Mouse (Mus musculus) layer of hippocampus, adult 2 months (tissue): ENCODE data around the gene Tnn. TPM values are rescaled to one million over a fixed set of nuclear protein-coding genes. Genes with fewer than 3 reads are reported as not detected.

Source experiments
- DNase-seq, 2 experiments: peaks; one replicate each; pipeline ENCODE4 v3.0.0; 2022; ENCODE audit warnings: low spot score in 2 of 2
- H3K27ac ChIP-seq: fragments of 200-600 bp; 2 replicates; pipeline ENCODE4 v1.8.1; 2022
- H3K4me3 ChIP-seq: fragments of 200-600 bp; 2 replicates; pipeline ENCODE4 v1.8.1; 2022; ENCODE audit warnings: mild to moderate bottlenecking
- CTCF ChIP-seq: fragments of 200-600 bp; conservative IDR thresholded peaks from 2 replicates; pipeline ENCODE4 v1.8.1; 2022; ENCODE audit warnings: antibody characterized with exemption, mild to moderate bottlenecking, moderate library complexity
- long read RNA-seq, 2 experiments: library from polyadenylated mRNA; stranded (forward); transcript quantifications; one replicate each; pipeline ENCODE4 v2.0.0; 2021; ENCODE audit warnings: borderline mapping rate in 2 of 2
- total RNA-seq, 2 experiments: library from RNA; stranded (reverse); gene quantifications; 2 replicates each; pipeline ENCODE4 v1.2.3; 2021

Gene Tnn
- total RNA-seq = under 1 TPM in 1 of 2 experiments, not detected in 1; 0.10 TPM
- long read RNA-seq, experiment 1 = 0 reads
- long read RNA-seq, experiment 2 = 0 reads

GRCm38 (mm10) chr1:160153480-160153879 lies at the start of gene Tnn:
TSS of gene Tnn (minus strand) at chr1:160153580.
- no peak within 1 kb of the TSS for H3K27ac ChIP-seq
- no peak for DNase-seq
- no peak for TF ChIP-seq CTCF

GRCm38 (mm10) chr1:160195337-160195663 lies 41.9 kb upstream of the Tnn start:
- Histone ChIP-seq H3K27ac (peak overlapping the region; percentile 92), H3K4me3 (peak overlapping the region; percentile 95)
- no peak for TF ChIP-seq CTCF
- DNase-seq = no peak

More at GRCm38 (mm10) chr1:160153480-160153879, at the start of gene Tnn:
- H3K4me3 ChIP-seq = no peak within 1 kb of the TSS

GRCm38 (mm10) chr1:160194529-160195336 lies 41.4 kb upstream of the Tnn start, which contains the start of gene Mrps14:
TSS of gene Mrps14 (plus strand) at chr1:160195215.
- TF ChIP-seq CTCF = peak; percentile 91
- H3K27ac ChIP-seq = peak within 1 kb of the TSS; percentile 92
- H3K4me3 ChIP-seq = peak within 1 kb of the TSS; percentile 95
- DNase-seq = peak; percentile 97 to 99

- DNase-seq = peak; percentile 42 to 52
- peak; percentile 84 for TF ChIP-seq CTCF
- Histone ChIP-seq H3K27ac (0 out of 2 replicates have a peak overlapping the region, but pooled peaks have one; percentile 43), H3K4me3 (no peak overlapping the region)
Measured at GRCm38 (mm10) chr1:160184506-160184905, 31.1 kb upstream of the Tnn start.

GRCm38 (mm10) chr1:160181216-160181615 lies 27.8 kb upstream of the Tnn start:
- no peak for TF ChIP-seq CTCF
- H3K27ac ChIP-seq = no peak overlapping the region
- H3K4me3 ChIP-seq = no peak overlapping the region
- DNase-seq = no peak

GRCm38 (mm10) chr1:160176903-160177302 lies 23.5 kb upstream of the Tnn start:
- Histone ChIP-seq H3K4me3 (no peak overlapping the region), H3K27ac (no peak overlapping the region)
- no peak for DNase-seq
- TF ChIP-seq CTCF = no peak

GRCm38 (mm10) chr1:160166600-160166999 lies 13.2 kb upstream of the Tnn start:
- no peak overlapping the region for H3K4me3 ChIP-seq
- no peak for TF ChIP-seq CTCF
- no peak overlapping the region for H3K27ac ChIP-seq
- DNase-seq = no peak

GRCm38 (mm10) chr1:160158190-160158589 lies 4.8 kb upstream of the Tnn start:
- Histone ChIP-seq H3K27ac (no peak overlapping the region), H3K4me3 (no peak overlapping the region)
- no peak for DNase-seq
- no peak for TF ChIP-seq CTCF

- H3K4me3 ChIP-seq = no peak overlapping the region
- no peak overlapping the region for H3K27ac ChIP-seq
- DNase-seq = no peak
- TF ChIP-seq CTCF = no peak
Measured at GRCm38 (mm10) chr1:160150726-160151125, 2.7 kb downstream of the Tnn start.

GRCm38 (mm10) chr1:160149291-160149906 lies 4.0 kb downstream of the Tnn start:
- TF ChIP-seq CTCF = peak; percentile 24; the same call in 1 of the 2 replicates
- peak overlapping the region; percentile 41; the same call in 1 of the 2 replicates for H3K27ac ChIP-seq
- DNase-seq = peak; percentile 30 to 79
- H3K4me3 ChIP-seq = 0 out of 2 replicates have a peak overlapping the region, but pooled peaks have one; percentile 4

GRCm38 (mm10) chr1:160147274-160147673 lies 6.1 kb downstream of the Tnn start:
- DNase-seq = no peak
- Histone ChIP-seq H3K4me3 (no peak overlapping the region), H3K27ac (no peak overlapping the region)
- TF ChIP-seq CTCF = peak; percentile 26; the same call in 1 of the 2 replicates

GRCm38 (mm10) chr1:160145606-160146005 lies 7.8 kb downstream of the Tnn start:
- TF ChIP-seq CTCF = no peak
- Histone ChIP-seq H3K27ac (no peak overlapping the region), H3K4me3 (no peak overlapping the region)
- DNase-seq = no peak

GRCm38 (mm10) chr1:160144343-160144742 lies 9.0 kb downstream of the Tnn start:
- Histone ChIP-seq H3K4me3 (no peak overlapping the region), H3K27ac (no peak overlapping the region)
- no peak for TF ChIP-seq CTCF
- DNase-seq = no peak
